Mouse (Mus musculus): ENCODE measurements around the gene Gm3676. TPM values are rescaled to one million over a fixed set of nuclear protein-coding genes. Genes with fewer than 3 reads are reported as not detected.
"Not testable (repeated sequence)": the region's sequence is repeated elsewhere in the genome, so short reads cannot be mapped to it uniquely, and the experiment has no call there.

Gene Gm3676
- not detected in 2 replicates for polyA plus RNA-seq (2015; fragmentation: Nextera tagmentation; extraction: Ambion mirVana)

DNA sequence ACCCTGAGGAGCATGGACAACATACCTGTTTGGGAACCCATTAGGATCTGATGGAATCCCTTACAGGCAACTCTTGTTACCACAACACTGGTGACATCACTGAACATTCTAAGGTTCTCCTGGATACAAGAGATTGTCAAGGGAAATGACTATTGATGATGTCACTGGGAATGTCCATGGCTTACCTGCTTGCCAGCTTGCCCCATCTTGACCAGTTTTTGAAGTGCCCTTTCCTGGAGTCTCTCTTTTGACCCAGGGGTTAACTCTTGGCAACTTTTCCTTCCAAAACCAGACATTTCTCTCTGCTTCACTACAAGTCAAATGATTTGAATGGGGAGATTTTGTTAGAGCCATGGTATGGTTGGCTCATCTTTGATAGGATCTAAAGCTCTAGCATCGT, at the start of gene Gm3676:
Gm3676 (minus strand) TSS at position 101 of the 400 bp plus-strand sequence.
- not testable (repeated sequence) for ATAC-seq; H3K9ac ChIP-seq (ENCODE audit: low read depth, low read length); H3K27ac ChIP-seq (ENCODE audit: low read length); H3K4me2 ChIP-seq (ENCODE audit: low read depth, low read length); H3K4me3 ChIP-seq (ENCODE audit: low read length); H3K27me3 ChIP-seq (replicated peaks; ENCODE audit: control insufficient read depth, insufficient read depth, low read length); H3K4me1 ChIP-seq (ENCODE audit: control insufficient read depth, insufficient read depth, low read length); H3K36me3 ChIP-seq (ENCODE audit: control insufficient read depth, insufficient read depth, low read length); H3K9me3 ChIP-seq (ENCODE audit: control insufficient read depth, low read length)
- no CpG with 5 or more reads among the region's 1 CpGs for WGBS

- H3K36me3 ChIP-seq (ENCODE audit: control insufficient read depth, insufficient read depth, low read length); H3K9ac ChIP-seq (ENCODE audit: low read depth, low read length); H3K9me3 ChIP-seq (ENCODE audit: control insufficient read depth, low read length); H3K27ac ChIP-seq (ENCODE audit: low read length); H3K4me3 ChIP-seq (ENCODE audit: low read length); H3K4me1 ChIP-seq (ENCODE audit: control insufficient read depth, insufficient read depth, low read length); H3K27me3 ChIP-seq (replicated peaks; ENCODE audit: control insufficient read depth, insufficient read depth, low read length); ATAC-seq; H3K4me2 ChIP-seq (ENCODE audit: low read depth, low read length): not testable (repeated sequence)
- WGBS, result 87% methylated on average over 2 of the region's 2 CpGs
These were observed 1.9 kb upstream of the Gm3676 start for GRCm38 (mm10) chr14:41648176-41648575.

GRCm38 (mm10) chr14:41630144-41630543, 16.1 kb downstream of the Gm3676 start:
- H3K4me1 ChIP-seq (ENCODE audit: control insufficient read depth, insufficient read depth, low read length); H3K27ac ChIP-seq (ENCODE audit: low read length); H3K9me3 ChIP-seq (ENCODE audit: control insufficient read depth, low read length); H3K27me3 ChIP-seq (replicated peaks; ENCODE audit: control insufficient read depth, insufficient read depth, low read length); H3K36me3 ChIP-seq (ENCODE audit: control insufficient read depth, insufficient read depth, low read length); H3K4me3 ChIP-seq (ENCODE audit: low read length); H3K4me2 ChIP-seq (ENCODE audit: low read depth, low read length); ATAC-seq; H3K9ac ChIP-seq (ENCODE audit: low read depth, low read length): not testable (repeated sequence)
- 91% methylated on average over 9 of the region's 11 CpGs for WGBS

DNA sequence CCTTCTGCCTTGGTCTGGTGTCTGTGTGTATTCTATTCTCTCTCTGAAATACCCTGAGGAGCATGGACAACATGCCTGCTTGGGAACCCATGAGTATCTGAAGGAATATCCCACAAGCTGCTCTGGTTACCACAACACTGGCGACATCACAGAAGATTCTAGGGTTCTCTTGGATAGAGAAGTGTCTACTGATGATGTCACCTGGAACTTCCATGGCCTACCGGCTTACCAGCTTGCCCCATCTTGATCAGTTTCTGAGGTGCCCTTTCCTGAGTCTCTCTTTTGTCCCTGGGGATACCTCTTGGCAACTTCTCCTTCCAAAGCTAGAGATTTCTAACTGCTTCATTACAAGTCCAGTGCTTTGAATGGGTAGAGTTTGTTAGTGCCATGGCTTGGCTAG, 21.8 kb downstream of the Gm3676 start, which contains the start of gene Gm3072:
Gm3072 (minus strand) TSS at position 101 of the 400 bp plus-strand sequence.
- not testable (repeated sequence) for H3K4me1 ChIP-seq (ENCODE audit: control insufficient read depth, insufficient read depth, low read length)

GRCm38 (mm10) chr14:41622535-41622934, 23.8 kb downstream of the Gm3676 start:
- not testable (repeated sequence) for H3K4me2 ChIP-seq (ENCODE audit: low read depth, low read length); H3K27ac ChIP-seq (ENCODE audit: low read length); H3K9me3 ChIP-seq (ENCODE audit: control insufficient read depth, low read length); H3K9ac ChIP-seq (ENCODE audit: low read depth, low read length); H3K4me1 ChIP-seq (ENCODE audit: control insufficient read depth, insufficient read depth, low read length); ATAC-seq; H3K4me3 ChIP-seq (ENCODE audit: low read length); H3K36me3 ChIP-seq (ENCODE audit: control insufficient read depth, insufficient read depth, low read length); H3K27me3 ChIP-seq (replicated peaks; ENCODE audit: control insufficient read depth, insufficient read depth, low read length)
- 90% methylated on average over 4 of the region's 5 CpGs for WGBS

More for the DNA sequence above, 21.8 kb downstream of the Gm3676 start, which contains the start of gene Gm3072:
- H3K27me3 ChIP-seq (replicated peaks; ENCODE audit: control insufficient read depth, insufficient read depth, low read length); H3K4me2 ChIP-seq (ENCODE audit: low read depth, low read length); H3K36me3 ChIP-seq (ENCODE audit: control insufficient read depth, insufficient read depth, low read length); H3K9me3 ChIP-seq (ENCODE audit: control insufficient read depth, low read length); H3K9ac ChIP-seq (ENCODE audit: low read depth, low read length); H3K4me3 ChIP-seq (ENCODE audit: low read length); ATAC-seq; H3K27ac ChIP-seq (ENCODE audit: low read length): not testable (repeated sequence)
- WGBS, result 100% methylated on average over 1 of the region's 2 CpGs

DNA sequence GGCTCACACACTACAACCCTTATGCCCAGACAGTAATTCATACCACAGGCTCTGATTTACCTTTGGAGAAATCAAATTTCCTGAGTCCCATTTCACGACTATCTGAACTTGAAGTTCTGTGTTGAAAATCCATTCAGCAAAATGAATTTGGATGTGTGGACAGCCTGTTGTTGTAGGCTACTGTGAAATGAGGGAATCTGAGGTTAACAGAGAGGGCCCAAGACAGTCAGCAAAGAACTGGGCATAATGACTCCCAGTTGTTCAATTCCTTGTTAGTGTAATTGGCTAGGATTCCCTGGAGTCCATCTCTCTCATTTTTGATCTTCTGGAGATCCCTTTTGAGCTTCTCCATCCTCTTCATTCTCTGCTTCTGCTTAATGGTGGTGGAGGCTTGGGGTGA, 35.6 kb downstream of the Gm3676 start:
- ATAC-seq; H3K4me1 ChIP-seq (ENCODE audit: control insufficient read depth, insufficient read depth, low read length); H3K27ac ChIP-seq (ENCODE audit: low read length); H3K9ac ChIP-seq (ENCODE audit: low read depth, low read length); H3K9me3 ChIP-seq (ENCODE audit: control insufficient read depth, low read length); H3K4me3 ChIP-seq (ENCODE audit: low read length); H3K36me3 ChIP-seq (ENCODE audit: control insufficient read depth, insufficient read depth, low read length); H3K27me3 ChIP-seq (replicated peaks; ENCODE audit: control insufficient read depth, insufficient read depth, low read length); H3K4me2 ChIP-seq (ENCODE audit: low read depth, low read length): not testable (repeated sequence)
- 88% methylated on average over 1 of the region's 1 CpGs for WGBS

DNA sequence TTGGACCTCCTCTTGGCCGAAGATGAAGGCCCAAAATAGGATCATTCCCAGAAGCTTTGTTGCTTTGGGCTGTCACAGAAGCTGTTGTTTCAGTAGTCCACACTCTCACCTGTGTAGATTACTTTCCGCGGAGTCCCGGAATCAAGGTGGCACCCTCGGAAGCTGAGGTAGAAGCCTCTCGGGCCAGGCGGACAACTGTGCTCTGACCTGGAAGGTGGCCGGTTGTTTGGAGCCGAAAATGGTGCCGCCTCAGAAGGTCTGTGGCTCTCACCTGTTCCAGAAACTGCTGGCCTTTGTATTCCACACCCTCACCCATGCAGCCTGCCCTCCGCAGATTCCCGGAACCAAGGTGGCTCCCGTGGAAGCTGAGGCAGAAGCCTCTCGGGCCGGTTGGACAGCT, 45.4 kb downstream of the Gm3676 start:
- H3K9me3 ChIP-seq (ENCODE audit: control insufficient read depth, low read length); H3K36me3 ChIP-seq (ENCODE audit: control insufficient read depth, insufficient read depth, low read length); H3K4me2 ChIP-seq (ENCODE audit: low read depth, low read length); H3K4me1 ChIP-seq (ENCODE audit: control insufficient read depth, insufficient read depth, low read length); H3K4me3 ChIP-seq (ENCODE audit: low read length); H3K27ac ChIP-seq (ENCODE audit: low read length); H3K9ac ChIP-seq (ENCODE audit: low read depth, low read length); ATAC-seq; H3K27me3 ChIP-seq (replicated peaks; ENCODE audit: control insufficient read depth, insufficient read depth, low read length): not testable (repeated sequence)
- 95% methylated on average over 15 of the region's 15 CpGs for WGBS

Other genes starting within 250 kb of the Gm3676 start
- gene Gm6482, start 238.2 kb downstream of the Gm3676 start, polyA plus RNA-seq (2015; fragmentation: Nextera tagmentation; extraction: Ambion mirVana), result not detected in 2 replicates
- gene Gm7954, start 193.0 kb downstream of the Gm3676 start, polyA plus RNA-seq (2015; fragmentation: Nextera tagmentation; extraction: Ambion mirVana), result not detected in 2 replicates
- gene Gm3486, start 157.0 kb downstream of the Gm3676 start, polyA plus RNA-seq (2015; fragmentation: Nextera tagmentation; extraction: Ambion mirVana), result not detected in 2 replicates
- gene Gm7970, start 90.9 kb downstream of the Gm3676 start, polyA plus RNA-seq (2015; fragmentation: Nextera tagmentation; extraction: Ambion mirVana), result not detected in 2 replicates
- gene 1700049E17Rik2, start 73.3 kb downstream of the Gm3676 start, polyA plus RNA-seq (2015; fragmentation: Nextera tagmentation; extraction: Ambion mirVana), result not detected in 2 replicates
- gene Gm3072, start 21.9 kb downstream of the Gm3676 start, polyA plus RNA-seq (2015; fragmentation: Nextera tagmentation; extraction: Ambion mirVana), result not detected in 2 replicates
- not detected in 2 replicates for gene Gm8068, start 55.4 kb upstream of the Gm3676 start, polyA plus RNA-seq (2015; fragmentation: Nextera tagmentation; extraction: Ambion mirVana)
- gene Gm7929, start 104.1 kb upstream of the Gm3676 start, polyA plus RNA-seq (2015; fragmentation: Nextera tagmentation; extraction: Ambion mirVana), result not detected in 2 replicates
- not detected in 2 replicates for gene Gm47189, start 126.0 kb upstream of the Gm3676 start, polyA plus RNA-seq (2015; fragmentation: Nextera tagmentation; extraction: Ambion mirVana)